Mouse (Mus musculus) brain, embryonic 14.5 days (tissue): Measurements from ENCODE around the gene Sfrp2. TPM values are rescaled to one million over a fixed set of nuclear protein-coding genes. Genes with fewer than 3 reads are reported as not detected.

ENCODE experiments used
- DNase-seq: peaks from one replicate; pipeline ENCODE4 v3.0.0-alpha.2; 2011; ENCODE audit warnings: low read depth
- CTCF ChIP-seq: fragments of 200-500 bp; IDR thresholded peaks from 2 replicates; pipeline ENCODE4 v1.5.1; 2012; ENCODE audit warnings: inconsistent platforms, mild to moderate bottlenecking, moderate library complexity, borderline replicate concordance; ENCODE audit not compliant: insufficient read depth, insufficient read length; ENCODE audit errors: extremely low read depth
- POLR2A ChIP-seq: fragments of 200-500 bp; IDR thresholded peaks from 2 replicates; pipeline ENCODE4 v1.6.1; 2012; ENCODE audit warnings: mild to moderate bottlenecking, inconsistent platforms, borderline replicate concordance; ENCODE audit not compliant: poor library complexity, insufficient read depth, insufficient read length, severe bottlenecking; ENCODE audit errors: extremely low read depth
- polyA plus RNA-seq: library from polyadenylated mRNA; depleted of rRNA; stranded (reverse); fragments of >200 nt; gene quantifications from 2 replicates; pipeline ENCODE4 v1.2.3, GENCODE M21; 2012

Sfrp2 gene
- polyA plus RNA-seq, 1 experiment, result 106 TPM

DNA sequence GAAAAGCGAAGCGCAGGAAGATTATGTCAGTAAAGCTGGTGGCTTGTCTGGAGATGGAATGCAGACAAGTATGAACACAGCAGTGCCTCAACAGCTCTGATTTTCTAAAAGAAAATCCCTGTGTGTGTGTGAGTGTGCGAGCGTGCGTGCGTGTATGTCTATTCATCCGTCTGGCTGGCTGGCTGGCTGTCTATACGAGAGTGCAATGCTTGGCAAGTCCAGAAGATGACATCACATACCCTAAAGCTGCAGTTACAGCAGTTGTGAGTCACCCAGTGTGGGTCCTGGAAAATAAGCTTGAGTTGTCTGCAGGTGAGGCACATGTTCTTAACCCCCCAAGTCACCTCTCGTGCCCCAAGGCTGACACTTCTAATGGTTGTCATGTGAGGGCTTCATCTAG is 9.3 kb downstream of the Sfrp2 start:
- DNase-seq, result peak; percentile 65
- TF ChIP-seq CTCF, result no peak
- no peak for TF ChIP-seq POLR2A

DNA sequence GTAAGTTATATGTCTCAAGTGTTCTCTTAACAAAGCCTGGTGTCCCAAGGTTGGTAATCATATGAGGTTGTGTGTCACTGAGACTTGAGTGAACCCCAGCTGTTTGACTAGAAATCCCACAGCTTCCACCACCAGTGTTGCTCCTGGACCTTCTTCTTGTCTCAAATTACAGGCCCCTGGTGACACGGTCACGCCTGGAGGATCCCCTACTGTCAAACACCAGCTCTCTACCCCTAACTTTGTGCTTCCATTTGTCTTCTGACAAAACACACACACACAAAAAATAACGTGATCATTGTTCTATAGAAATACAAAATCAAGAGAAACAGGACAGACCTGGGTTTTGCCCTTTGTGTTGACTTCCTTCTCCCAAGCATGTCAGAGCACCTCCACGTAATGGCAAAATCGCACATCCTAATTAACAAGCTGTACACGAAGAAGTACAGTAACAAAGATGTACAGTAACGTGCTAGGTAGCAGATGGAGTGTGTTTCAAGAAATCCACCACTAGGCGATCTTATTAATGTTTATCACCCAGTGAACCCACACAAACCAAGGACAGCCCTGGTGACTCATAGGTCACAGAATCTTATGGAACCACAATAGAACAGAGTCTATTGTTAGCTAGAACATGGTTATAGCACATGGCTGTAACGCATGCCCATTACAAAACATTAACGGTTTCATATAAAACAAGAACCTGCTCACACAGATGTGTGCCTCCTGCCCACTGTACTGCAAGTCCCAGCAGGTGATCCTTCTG is 15.5 kb downstream of the Sfrp2 start:
- TF ChIP-seq POLR2A (no peak), CTCF (no peak)

DNA sequence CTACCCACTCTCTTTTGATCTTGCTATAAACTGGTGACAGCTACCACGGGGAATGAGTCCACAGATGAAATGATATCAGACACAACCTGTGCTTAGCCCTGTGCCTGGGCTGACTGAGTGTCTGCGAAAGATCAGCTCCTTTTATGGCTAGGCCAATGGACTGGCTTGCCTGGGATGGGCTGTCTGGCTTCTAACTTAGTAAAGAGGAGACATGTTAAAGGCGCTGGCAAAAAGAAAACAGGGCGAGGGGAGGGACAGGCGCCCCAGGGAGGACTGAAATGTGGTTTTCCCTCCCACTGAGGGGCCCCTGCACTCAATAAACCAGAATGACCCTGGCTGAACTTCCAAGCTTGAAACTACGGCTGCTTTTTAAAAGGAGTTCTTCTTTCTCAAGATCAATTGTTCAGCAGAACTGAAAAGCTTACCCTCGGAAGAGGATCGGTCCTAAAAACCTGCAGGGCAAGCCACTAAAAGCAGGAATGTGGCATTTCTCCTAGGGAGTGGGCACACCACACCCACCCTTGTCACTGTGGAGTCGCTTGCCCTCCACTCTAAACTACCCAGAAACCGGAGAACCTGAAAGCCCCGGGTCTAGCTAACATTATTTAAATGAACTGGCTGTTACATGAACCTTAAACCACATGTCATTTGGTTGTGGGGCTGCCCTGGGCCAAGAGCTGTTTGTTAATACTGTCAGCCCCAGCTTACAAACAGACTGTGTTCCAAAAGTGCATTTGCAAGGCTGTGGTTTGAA is 17.8 kb downstream of the Sfrp2 start:
- DNase-seq, result peak; percentile 17
- TF ChIP-seq CTCF, result no peak
- TF ChIP-seq POLR2A, result no peak

More for the DNA sequence above, 15.5 kb downstream of the Sfrp2 start:
- DNase-seq, result no peak

DNA sequence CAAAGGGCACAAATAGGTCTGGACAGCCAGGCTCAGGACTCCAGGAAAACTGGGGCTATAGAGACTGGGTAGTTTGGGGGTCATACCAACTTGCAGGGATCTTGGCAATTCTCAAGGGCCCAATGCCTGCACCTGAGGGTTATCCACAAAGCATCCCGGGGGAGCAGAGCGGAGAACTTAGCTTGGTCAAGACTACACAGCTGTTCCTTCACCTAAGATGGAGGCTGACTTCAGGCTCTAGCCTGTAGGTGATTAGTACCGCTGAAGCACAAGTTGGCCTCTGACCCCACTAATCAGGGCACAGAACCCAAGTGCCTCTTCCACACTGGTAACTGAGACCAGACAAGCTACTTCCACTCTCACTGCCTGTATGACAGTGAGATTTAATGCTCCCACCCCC is 18.6 kb downstream of the Sfrp2 start:
- TF ChIP-seq POLR2A (no peak), CTCF (no peak)
- DNase-seq, result no peak

DNA sequence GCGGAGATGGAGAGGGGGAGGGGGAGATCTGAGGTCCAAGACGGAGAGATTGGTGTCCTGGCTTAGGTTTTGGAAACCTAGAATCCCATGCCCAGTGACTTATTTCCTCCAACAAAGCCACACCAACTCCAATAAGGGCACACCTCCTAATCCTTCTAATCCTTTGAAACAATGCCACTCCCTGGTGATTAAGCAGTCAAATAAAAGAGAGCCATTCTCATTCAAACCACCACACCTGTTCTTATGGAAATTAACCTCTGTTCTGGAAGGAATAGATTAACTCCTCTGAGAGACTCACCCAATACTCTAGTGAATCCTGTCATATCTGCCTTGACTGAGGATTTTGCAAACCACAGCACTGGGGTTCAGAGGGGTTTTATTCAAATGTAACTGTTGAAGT is 21.0 kb downstream of the Sfrp2 start:
- TF ChIP-seq CTCF (no peak), POLR2A (no peak)

DNA sequence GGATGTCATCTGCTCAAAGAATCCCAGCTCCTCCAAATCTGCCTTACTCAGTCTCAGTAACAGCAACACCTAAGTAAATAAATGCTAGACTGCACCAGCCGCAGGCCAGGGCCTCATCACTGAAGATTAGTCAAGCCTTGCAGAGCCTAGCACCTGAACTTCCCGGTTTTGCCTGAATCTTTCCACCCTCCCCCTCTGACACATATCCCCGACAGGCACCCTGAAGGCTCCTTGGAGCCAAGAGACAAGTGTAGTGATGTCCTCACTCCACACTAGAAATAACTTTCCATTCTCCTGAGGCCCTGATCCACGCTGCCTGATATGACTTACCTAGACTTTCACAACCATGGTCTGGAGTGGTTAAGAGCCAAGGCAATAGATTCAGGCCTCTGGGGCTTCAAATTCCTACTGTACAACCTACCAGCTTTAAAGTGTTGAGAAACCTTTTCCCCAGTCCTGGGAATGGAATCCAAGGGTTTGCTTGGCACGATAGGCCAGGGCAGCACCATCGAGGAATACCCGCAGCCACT is 21.7 kb downstream of the Sfrp2 start:
- TF ChIP-seq CTCF, result no peak
- no peak for DNase-seq

More for the DNA sequence above, 21.0 kb downstream of the Sfrp2 start:
- no peak for DNase-seq

DNA sequence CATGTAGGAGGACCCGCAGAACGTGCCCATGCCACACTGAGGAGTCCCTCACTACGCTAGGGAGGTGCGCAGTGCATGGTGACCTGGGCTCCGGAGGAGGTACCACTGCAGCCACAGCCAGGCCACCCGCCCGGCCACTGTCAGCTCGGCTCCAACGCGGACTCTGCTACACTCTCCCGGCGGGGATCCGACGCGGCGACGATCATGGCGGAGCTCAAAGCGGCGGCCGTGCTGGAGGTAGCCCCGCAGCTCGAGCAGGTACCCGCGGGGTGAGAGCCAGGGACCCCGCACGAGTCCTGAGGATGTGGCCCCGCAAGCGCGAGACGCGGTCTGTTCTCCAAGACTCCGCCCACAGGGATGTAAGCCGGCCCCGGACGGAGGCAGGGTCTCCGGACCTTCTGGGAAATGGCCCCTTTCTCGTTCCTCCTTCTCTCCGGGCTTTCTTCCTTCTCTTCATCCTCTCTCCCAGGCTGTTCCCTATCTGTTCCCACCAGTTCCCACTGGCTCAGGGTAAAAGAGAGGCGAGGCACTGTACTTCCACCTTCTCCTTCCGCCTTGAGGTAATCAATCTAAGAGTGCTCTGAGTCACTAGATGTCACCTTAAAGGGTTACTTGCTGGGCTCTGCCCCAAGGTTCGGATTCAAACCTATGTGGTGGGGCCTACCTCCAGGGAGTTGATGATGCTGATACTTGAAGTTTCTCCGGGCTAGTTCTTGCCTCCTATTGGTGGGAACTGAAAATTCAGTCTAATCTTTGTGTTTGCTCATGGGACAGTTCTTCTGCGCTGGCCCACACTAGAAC is 23.7 kb downstream of the Sfrp2 start:
- no peak for TF ChIP-seq POLR2A
- TF ChIP-seq CTCF, result peak; percentile 23; the same call in 1 of the 2 replicates
- peak; percentile 47 for DNase-seq

DNA sequence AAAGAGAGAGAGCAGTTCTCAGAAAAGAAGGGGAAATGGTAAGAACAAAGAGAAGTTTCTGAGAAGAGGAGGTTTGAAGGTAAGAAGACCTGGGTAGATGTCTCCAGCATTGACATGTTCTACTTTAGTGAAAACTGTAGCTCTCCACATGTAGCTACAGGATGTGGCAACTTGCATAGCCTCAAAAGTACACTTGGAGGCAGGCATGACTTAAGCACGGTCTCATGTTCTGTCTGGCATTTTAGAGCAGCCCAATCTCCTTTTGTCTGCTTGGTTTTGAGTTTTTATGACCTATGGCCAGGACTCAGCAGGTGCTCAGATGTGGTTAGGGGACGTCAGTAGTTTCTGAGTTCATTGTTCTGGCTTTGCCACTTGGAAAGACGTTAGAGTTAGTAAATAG is 25.3 kb downstream of the Sfrp2 start:
- no peak for DNase-seq
- no peak for TF ChIP-seq POLR2A
- no peak for TF ChIP-seq CTCF

DNA sequence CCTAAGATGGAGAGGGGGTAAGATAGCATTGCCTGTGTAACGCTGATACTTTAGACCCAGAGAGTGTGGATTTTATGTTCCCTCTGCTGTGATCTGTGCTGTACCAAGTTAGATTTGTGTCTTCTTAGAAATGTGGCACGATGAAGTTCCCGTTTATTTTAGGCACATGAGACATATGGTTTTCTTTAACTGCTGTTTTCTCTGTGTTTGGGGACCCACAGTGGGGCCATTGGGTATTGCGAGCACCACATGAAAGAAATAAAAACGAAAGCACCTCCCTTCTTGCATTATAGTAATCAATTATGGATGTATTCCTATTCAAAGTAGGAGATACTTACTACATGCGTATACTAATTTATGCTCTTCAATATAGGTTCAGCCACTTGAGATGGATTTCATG is 31.0 kb downstream of the Sfrp2 start:
- no peak for DNase-seq
- TF ChIP-seq CTCF, result 0 out of 2 replicates have a peak, but pooled peaks have one; percentile 1
- no peak for TF ChIP-seq POLR2A

DNA sequence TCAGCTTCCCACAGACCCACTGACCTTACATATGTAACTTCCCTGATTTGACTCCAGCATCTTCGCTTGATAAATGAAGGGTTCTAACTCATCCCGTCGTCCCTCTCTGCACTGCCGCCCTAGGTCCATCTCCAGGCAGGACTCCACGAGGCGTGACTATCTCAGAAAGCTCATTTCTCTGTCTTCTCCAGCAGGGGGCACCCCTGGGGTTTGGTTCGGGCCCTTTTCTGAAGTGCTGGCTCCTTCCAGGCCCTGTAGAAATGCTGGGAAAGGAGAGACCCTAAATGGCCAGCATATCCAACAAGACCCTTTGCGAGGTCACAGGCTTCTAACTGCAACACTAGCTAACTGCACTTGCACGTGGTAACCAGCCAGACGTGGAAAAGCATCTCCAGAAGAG is 31.7 kb downstream of the Sfrp2 start:
- DNase-seq, result peak; percentile 66
- TF ChIP-seq CTCF (peak; percentile 70), POLR2A (no peak)

DNA sequence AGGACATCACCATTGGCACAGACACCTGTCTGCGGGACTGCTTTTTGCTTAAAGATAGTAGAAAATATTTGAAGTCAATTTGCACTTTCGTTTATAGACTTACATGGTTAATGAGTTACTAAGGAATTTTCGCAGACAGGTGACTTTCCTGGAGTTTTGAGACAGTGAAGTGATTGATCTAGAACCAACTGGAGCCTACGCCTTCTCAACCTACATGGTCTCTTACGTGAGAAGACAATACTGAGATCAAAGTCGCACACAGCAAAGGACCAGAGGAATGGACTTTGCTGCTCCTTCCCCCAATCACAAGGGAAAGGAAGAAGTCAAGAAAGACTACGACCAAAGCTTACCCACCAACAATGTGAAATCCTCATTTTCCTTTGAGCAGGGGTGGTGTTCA is 33.4 kb downstream of the Sfrp2 start:
- no peak for DNase-seq
- TF ChIP-seq CTCF, result no peak
- TF ChIP-seq POLR2A, result no peak

DNA sequence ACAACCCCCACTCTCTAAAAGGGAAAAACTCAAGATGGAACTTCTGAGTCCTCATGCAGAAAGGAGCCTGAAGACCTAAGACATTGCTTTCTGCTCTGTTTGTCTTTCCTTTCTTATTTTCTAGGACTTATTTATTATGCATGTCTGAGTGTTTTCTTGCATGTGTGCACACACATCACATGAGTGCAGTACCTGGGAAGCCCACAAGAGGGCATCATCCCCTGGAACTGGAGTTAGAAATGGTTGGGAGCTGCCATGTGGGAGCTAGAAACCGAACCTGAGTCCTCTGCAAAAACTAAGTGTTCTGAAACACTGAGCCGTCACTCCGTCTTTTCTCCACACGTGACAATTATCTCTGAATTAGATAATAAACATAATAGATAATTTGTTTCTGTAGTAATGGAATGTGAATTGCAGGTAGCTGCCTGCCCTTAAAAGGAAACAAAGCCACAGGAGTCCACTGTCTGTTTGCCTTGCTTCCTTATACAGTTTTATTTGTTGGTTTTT is 35.6 kb downstream of the Sfrp2 start:
- TF ChIP-seq POLR2A, result no peak
- TF ChIP-seq CTCF, result peak; percentile 35; the same call in 1 of the 2 replicates
- no peak for DNase-seq
